Mouse (Mus musculus): ENCODE results near the gene Sdccag8. TPM values are rescaled to one million over a fixed set of nuclear protein-coding genes. Genes with fewer than 3 reads are reported as not detected.

Gene Sdccag8
- total RNA-seq, 2 experiments from 2014 or later = 8.3 to 8.4 TPM

DNA sequence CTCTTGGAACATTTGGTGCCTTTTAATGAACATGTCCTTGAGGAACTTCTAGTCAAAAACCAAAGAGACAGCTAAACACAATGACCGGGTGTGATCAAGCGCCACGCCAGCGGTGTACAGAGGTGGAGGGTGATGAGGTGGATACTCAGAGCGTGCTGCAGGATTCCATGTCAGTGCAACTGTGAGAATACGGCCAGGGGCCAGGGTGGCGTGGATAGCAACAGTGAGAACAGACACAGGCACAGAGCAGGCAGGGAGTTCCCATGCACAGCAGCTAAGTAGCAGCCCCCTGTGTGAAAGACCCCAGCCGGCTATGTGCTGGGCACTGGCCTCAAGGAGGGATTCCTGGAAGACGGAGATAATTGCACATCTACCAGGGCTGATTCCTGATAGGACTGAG lies 59.0 kb downstream of the Sdccag8 start:
- no peak for DNase-seq (ENCODE audit: low spot score in 2 of 2)

- no peak for DNase-seq (ENCODE audit: low spot score in 2 of 2)
Observed at GRCm38 (mm10) chr1:176874155-176874554, 59.7 kb downstream of the Sdccag8 start.

- no peak for DNase-seq (ENCODE audit: low spot score in 2 of 2)
Observed at GRCm38 (mm10) chr1:176877756-176878155, 63.3 kb downstream of the Sdccag8 start.

DNA sequence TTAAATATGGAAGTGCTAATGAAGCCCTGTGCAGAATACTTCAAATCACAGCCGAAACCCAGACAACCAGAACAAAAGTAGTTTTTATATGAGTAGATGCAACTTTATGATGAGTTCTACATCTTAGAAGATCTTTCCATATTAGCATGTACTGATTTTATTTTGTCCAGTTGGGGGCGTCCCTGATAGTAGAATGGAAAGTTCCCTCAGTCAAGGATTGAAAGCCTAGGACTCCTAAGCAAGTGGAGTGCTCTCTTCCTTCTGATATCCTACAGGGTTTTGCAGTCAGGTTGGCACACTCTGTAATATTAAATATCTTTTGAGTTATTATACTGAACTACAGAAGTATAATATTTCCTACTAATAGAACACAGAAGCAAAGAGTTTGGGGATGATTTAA lies 64.5 kb downstream of the Sdccag8 start:
- no peak for DNase-seq (ENCODE audit: low spot score in 2 of 2)

- no peak for DNase-seq (ENCODE audit: low spot score in 2 of 2)
Observed at GRCm38 (mm10) chr1:176879614-176880013, 65.2 kb downstream of the Sdccag8 start.

- DNase-seq (ENCODE audit: low spot score in 2 of 2) = no peak
Observed at GRCm38 (mm10) chr1:176880101-176880500, 65.6 kb downstream of the Sdccag8 start.

DNA sequence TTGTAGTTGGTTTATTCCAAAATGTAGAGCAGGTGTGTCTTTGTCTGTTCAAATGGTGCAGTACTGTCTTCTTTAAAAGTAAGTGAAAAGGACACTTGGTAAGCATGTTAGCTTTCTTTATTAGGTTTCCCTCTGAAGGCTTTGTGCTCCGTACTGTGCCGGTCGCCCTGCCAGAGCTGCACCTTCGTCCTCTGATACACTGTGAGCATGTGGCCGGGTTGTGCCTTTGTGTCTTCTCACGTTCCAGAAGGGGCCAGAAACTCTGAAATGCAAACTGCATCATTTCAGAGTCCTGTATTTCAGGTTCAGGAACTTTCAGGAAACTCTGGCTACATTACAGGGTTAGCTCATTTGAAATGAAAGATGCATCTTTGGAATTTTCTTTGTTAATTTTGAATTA lies 66.5 kb downstream of the Sdccag8 start:
- no peak for DNase-seq (ENCODE audit: low spot score in 2 of 2)

DNA sequence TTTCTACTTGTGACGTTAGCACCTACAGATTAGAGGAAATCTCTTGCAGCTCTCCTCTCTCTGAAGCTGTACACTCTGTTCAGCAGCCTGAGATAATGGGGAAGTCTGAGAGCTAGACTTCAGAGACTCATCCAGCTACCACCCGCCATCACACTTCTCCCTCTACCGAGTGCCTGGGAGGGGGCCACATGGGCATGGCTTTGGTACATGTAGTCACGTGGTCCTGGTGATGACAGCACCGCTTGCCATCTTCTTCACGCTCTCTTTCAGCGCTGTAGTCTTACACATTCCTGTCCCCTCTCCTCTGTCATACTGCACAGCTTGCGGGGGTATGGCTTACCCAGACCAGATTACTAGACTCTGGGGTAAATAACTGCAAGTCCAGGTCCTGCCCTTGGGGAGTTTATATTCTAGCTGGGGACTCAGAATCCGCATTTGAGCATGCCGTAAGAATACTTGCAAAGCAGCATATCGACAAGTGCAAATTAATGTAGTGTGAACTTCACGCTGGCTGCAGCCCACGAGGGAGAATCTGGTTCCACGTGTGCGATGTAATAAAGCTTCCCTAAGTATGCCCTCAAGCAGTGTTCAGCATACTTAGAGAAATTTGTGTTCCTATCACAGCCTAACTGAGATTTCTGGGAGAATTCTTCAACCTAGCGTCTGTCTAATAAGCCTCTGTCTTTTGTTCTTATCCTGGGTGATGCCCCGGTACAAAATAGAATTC lies 70.9 kb downstream of the Sdccag8 start:
- no peak for DNase-seq (ENCODE audit: low spot score in 2 of 2)

GRCm38 (mm10) chr1:176886002-176886401 lies 71.5 kb downstream of the Sdccag8 start:
- no peak for DNase-seq (ENCODE audit: low spot score in 2 of 2)

DNA sequence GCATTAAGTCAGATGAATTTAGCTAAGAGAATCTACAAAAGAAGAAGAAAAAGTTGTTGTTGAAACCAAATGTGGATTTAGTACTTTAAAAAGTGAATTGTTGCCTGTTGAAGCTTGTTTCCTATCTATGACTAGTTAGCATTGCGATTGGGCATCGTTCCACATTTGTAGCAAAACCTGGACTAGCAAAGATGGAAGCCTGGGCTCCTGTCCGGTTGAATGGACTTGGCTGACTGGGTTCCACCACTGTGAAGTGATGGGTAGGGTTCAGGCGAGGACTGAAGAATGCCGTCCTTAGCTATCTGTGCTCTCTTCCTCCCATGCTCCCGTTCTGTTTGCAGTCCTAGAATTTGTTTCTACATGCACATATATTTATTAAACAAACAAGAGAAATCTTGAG lies 89.3 kb downstream of the Sdccag8 start:
- no peak for DNase-seq (ENCODE audit: low spot score in 2 of 2)

GRCm38 (mm10) chr1:176915946-176916345 lies 101.5 kb downstream of the Sdccag8 start:
- DNase-seq (ENCODE audit: low spot score in 2 of 2) = peak in 1 of 2 experiments; percentile 27

DNA sequence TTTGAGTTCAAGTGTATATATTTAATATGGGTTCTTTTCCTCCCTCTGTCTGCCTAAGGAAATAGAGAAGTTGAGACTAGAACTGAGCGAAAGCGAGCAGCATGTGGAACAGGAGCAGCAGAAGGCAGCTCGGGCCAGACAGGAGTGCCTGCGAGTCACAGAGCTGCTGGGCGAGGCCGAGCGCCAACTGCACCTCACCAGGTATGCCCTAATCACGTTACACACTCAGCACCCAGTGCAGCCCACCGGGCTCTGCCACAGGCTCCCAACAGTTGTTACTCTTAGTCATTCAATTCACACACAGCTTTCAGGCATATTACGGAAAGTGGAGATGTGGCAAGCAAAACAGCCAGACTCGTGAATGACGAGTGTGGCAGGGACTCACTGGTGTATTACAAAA lies 105.0 kb downstream of the Sdccag8 start:
- no peak for DNase-seq (ENCODE audit: low spot score in 2 of 2)

DNA sequence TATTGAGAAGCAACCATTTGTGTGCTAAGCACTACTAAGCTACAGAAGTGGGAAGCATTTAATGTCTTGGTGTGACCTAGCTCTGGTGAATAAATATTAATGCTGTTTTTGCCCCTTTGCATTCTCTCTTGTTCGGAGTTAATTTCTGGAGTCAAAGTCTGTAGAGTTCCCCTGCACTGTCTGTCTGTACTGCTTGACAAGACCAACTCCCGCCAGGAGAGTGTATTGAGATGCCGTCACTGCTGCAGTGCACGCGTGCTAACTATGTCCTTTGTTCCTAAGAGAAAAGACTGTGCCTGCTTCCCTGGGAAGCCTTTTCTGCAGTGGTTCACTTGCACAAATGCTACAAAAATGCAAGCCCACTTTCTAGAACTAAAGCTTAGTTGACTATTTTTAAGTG lies 108.4 kb downstream of the Sdccag8 start:
- no peak for DNase-seq (ENCODE audit: low spot score in 2 of 2)

- DNase-seq (ENCODE audit: low spot score in 2 of 2) = no peak
Observed at GRCm38 (mm10) chr1:176926009-176926408, 111.5 kb downstream of the Sdccag8 start.

GRCm38 (mm10) chr1:176927312-176927711 lies 112.9 kb downstream of the Sdccag8 start:
- no peak for DNase-seq (ENCODE audit: low spot score in 2 of 2)

DNA sequence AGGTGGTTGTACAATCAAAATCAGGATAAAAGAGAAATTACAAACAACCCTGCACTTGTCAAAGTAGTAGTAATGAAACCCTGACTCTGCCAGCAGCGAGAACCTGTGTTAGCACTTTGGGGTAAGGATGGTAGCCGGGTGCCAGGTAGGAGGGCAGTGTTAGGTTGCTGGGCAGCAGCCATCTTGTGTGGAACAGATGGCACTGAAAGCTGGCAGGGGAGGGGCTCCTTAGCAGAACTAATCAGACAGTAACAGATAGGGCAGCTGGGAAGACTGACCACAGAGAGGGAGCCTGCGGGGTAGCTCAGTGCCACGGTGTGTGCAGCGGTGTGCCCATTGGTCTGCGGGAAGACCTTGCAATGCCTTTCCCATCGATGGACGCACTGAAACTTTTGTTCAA lies 115.2 kb downstream of the Sdccag8 start:
- DNase-seq (ENCODE audit: low spot score in 2 of 2) = peak in 1 of 2 experiments; percentile 23

- no peak for DNase-seq (ENCODE audit: low spot score in 2 of 2)
Observed at GRCm38 (mm10) chr1:176930574-176930973, 116.1 kb downstream of the Sdccag8 start.

DNA sequence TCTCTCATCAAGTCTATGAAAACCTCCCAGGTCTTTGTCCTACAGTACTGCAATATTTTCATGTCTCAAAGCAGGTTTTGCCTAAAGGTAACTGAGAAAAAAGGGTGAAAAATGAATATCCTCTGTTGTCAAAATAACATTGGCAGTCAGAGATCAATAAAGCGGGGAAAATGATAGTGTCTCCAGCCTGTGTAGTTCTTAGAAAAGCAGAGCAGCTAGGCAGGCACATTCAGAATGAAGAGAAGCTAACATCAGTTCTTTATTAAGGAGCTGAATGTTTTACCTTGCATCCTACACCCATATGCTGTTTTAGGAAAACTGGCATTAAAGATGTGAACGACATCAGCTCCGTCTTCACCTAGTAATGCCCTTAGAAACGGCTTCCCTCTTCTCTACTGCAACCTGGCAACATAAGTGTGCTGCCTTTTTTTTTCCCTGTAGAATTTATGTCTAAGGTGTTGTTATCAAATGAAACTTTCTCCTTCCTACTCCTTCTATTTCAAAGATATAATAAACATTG lies 116.6 kb downstream of the Sdccag8 start:
- DNase-seq (ENCODE audit: low spot score in 2 of 2) = no peak

GRCm38 (mm10) chr1:176931511-176931910 lies 117.1 kb downstream of the Sdccag8 start:
- DNase-seq (ENCODE audit: low spot score in 2 of 2) = no peak

DNA sequence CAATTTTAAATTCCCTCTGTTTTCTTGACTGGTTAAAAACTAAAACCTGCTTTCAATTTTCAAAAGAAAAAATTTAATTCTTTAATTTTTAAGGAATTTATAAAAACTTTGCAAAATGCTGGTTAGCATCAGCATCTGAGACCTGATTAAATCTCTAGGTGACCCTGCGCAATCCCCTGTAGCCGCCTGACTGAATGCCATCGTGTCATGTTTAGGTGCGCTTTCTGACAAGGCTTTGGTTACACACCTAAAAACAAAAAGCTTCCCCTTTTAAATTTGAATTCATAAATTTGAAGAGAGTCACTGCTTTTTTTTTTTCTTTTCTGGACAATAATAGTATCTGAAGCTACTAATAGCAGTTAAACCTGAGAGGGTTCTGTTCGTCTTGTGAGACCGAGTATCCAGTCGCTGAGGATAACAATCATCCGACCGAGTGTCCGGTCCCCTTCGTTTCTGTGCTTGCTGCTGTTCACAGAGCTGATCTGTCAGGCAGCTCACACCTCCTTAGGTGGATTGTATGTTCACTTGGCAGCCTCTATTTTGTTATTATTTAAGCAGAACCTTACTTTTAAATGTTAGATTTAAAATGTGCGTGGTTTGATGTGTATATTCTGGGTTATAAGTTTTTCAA lies 118.0 kb downstream of the Sdccag8 start:
- no peak for DNase-seq (ENCODE audit: low spot score in 2 of 2)

GRCm38 (mm10) chr1:176933319-176933718 lies 118.9 kb downstream of the Sdccag8 start:
- no peak for DNase-seq (ENCODE audit: low spot score in 2 of 2)

- DNase-seq (ENCODE audit: low spot score in 2 of 2) = no peak
Observed at GRCm38 (mm10) chr1:176934043-176934762, 119.7 kb downstream of the Sdccag8 start.
